Mouse (Mus musculus): ENCODE measurements at regions not wholly inside any gene's neighbourhood (a gene's known extent, or its start where the extent isn't known, plus 50 kb on each side); places are given as distances from the start of the nearest gene placed in this dataset.

DNA sequence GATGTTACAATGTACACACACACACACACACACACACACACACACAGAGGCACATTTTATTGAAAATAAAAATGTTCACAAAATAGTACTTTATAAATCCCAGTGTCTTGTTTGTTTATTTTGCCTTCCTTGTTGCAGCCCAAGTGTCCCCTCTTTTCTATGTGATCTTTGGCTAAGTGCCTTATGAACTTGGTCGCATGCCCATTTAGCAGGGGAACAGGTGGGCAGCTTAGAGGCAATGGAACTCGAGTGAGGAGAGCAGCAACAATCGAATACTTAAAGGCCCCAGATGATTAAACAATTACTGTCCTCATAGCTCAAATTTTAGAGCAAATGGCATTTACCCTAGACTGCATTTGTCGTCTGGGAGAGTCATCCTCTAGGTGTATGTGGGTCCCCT is 631.1 kb upstream of the Cdh5 start:
- H3K27me3 ChIP-seq (ENCODE audit: control insufficient read depth, insufficient read depth, low read length) = no peaks in the 10 kb centered on the region
- H3K4me3 ChIP-seq (replicated peaks; ENCODE audit: low read length) = no peak overlapping the region
- no peaks in the 10 kb centered on the region for H3K9me3 ChIP-seq (ENCODE audit: control insufficient read depth, low read length)
- no peaks in the 10 kb centered on the region for H3K4me1 ChIP-seq (replicated peaks; ENCODE audit: control insufficient read depth, insufficient read depth, low read length)
- no peak overlapping the region for H3K27ac ChIP-seq
- H3K9ac ChIP-seq = no peak overlapping the region
- no peaks in the 10 kb centered on the region for H3K36me3 ChIP-seq (replicated peaks; ENCODE audit: control insufficient read depth, insufficient read depth)
- H3K4me2 ChIP-seq (replicated peaks) = no peak overlapping the region
- ATAC-seq (ENCODE audit: low FRiP score) (no peak), DNase-seq (ENCODE audit: low spot score) (no peak)
- 55% methylated on average over 4 of the region's 4 CpGs for WGBS

DNA sequence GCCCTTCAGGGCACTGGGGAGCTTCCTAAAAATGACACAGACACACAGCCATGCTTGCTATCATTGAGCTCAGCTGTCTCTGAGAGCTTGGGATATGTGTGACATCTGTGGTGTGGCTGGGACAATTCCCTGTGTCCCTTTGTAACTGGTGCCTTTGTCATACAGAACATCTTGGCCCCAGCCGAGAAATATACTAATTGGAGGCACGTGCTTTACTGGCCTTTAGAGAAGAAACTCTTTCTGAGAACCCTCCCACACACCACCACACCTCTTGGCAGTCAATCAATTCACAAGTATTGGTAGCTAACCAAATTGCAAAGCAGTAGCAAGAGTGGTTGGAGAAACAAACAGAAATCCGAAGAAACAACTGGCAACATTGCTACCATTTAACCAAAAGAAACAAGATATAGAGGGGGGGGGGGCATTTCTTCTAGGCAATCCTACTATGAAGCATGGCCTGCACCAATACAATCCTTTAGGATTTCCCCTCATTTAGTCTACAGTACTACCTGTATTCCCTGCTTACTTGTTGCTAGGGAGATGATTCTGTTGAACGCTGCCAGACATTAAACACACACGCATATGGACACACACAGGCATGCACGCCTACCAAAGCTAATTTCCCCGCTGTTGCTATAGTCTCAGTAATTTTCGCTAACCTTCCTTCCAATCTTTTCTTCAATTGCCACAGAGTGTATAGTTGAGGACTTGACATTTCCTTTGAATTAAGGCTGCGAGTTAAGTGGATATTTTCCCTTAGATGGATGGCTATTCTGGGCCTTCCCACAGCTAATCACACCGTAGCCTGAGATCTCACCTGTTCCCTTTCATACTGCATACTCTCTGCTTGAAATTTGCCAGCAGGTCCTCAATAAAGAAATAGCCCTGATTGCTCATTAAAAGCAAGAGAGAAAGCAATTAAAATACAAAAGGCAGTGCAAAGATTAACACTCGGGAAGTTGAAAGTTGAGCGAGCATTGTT is 625.3 kb upstream of the Cdh5 start:
- 64% methylated on average over 12 of the region's 12 CpGs for WGBS
- Histone ChIP-seq H3K4me2 (replicated peaks) (no peak overlapping the region), H3K9me3 (ENCODE audit: control insufficient read depth, low read length) (no peaks in the 10 kb centered on the region), H3K27ac (no peak overlapping the region), H3K4me3 (replicated peaks; ENCODE audit: low read length) (no peak overlapping the region), H3K27me3 (ENCODE audit: control insufficient read depth, insufficient read depth, low read length) (no peaks in the 10 kb centered on the region), H3K4me1 (replicated peaks; ENCODE audit: control insufficient read depth, insufficient read depth, low read length) (no peaks in the 10 kb centered on the region), H3K9ac (no peak overlapping the region), H3K36me3 (replicated peaks; ENCODE audit: control insufficient read depth, insufficient read depth) (no peaks in the 10 kb centered on the region)
- DNase-seq (ENCODE audit: low spot score) (no peak), ATAC-seq (ENCODE audit: low FRiP score) (no peak)

DNA sequence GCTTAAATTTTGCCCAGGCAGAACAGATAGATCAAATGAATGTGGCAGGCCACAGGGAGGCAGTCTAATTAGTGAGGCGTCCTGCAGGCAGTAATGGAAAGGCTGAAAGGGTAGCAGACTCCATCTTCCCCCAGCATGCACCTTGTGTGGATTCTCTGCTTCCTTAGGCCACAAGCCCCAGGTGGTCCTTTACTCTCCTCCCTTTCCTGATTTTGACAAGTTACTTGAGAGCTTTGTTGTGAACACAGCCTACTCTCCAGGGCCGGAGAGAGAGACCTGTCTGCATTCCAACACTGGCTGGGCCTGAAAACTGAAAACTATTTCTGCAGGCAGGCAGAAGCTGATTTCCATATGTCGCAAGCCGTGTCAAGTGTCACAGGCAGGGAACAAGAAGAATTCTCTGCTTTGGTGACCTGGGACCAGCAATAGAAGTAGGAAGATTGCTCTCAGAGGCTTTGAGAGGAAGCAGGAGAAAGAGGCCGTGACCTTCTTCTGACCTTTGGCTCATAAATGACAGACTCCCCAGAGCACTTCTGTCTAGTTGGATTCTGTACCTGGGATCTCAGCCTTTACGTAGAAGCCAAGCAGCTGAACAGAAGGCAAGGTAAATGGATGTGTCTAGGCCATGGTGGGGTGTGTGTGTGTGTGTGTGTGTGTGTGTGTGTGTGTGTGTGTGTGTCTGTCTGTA is 619.2 kb upstream of the Cdh5 start:
- no peak for ATAC-seq (ENCODE audit: low FRiP score)

DNA sequence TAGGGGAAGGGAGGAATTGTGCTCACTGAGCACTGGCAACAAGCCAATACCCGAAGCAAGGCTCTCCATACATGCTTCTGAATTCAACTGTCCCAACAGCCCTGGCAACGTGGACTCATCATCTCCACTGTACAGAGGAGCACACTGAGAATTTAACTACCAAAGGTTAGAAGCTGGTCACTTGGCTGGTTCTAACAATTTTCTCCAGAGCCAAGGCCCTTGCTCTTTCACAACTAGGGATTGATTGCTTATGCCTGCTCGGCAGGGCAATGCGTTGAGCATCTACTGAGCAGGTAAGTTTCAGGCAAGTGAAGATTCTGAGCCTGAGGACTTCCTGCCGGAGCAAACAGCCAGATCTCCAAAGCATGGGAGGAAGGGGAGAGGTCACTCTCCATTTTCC is 616.0 kb upstream of the Cdh5 start:
- Histone ChIP-seq H3K4me3 (replicated peaks; ENCODE audit: low read length) (no peak overlapping the region), H3K27ac (no peak overlapping the region), H3K9ac (no peak overlapping the region), H3K9me3 (ENCODE audit: control insufficient read depth, low read length) (no peaks in the 10 kb centered on the region), H3K27me3 (ENCODE audit: control insufficient read depth, insufficient read depth, low read length) (no peaks in the 10 kb centered on the region), H3K36me3 (replicated peaks; ENCODE audit: control insufficient read depth, insufficient read depth) (no peaks in the 10 kb centered on the region), H3K4me1 (replicated peaks; ENCODE audit: control insufficient read depth, insufficient read depth, low read length) (no peaks in the 10 kb centered on the region; the same call in 1 of the 2 replicates), H3K4me2 (replicated peaks) (no peak overlapping the region)
- ATAC-seq (ENCODE audit: low FRiP score) (no peak), DNase-seq (ENCODE audit: low spot score) (no peak)
- 87% methylated on average over 5 of the region's 5 CpGs for WGBS

More for the DNA sequence above, 619.2 kb upstream of the Cdh5 start:
- Histone ChIP-seq H3K4me2 (replicated peaks) (no peak overlapping the region), H3K4me1 (replicated peaks; ENCODE audit: control insufficient read depth, insufficient read depth, low read length) (no peaks in the 10 kb centered on the region; the same call in 1 of the 2 replicates), H3K9ac (no peak overlapping the region), H3K36me3 (replicated peaks; ENCODE audit: control insufficient read depth, insufficient read depth) (no peaks in the 10 kb centered on the region), H3K27ac (no peak overlapping the region), H3K27me3 (ENCODE audit: control insufficient read depth, insufficient read depth, low read length) (no peaks in the 10 kb centered on the region), H3K4me3 (replicated peaks; ENCODE audit: low read length) (no peak overlapping the region), H3K9me3 (ENCODE audit: control insufficient read depth, low read length) (no peaks in the 10 kb centered on the region)
- WGBS = 19% methylated on average over 6 of the region's 6 CpGs
- DNase-seq (ENCODE audit: low spot score) = no peak

DNA sequence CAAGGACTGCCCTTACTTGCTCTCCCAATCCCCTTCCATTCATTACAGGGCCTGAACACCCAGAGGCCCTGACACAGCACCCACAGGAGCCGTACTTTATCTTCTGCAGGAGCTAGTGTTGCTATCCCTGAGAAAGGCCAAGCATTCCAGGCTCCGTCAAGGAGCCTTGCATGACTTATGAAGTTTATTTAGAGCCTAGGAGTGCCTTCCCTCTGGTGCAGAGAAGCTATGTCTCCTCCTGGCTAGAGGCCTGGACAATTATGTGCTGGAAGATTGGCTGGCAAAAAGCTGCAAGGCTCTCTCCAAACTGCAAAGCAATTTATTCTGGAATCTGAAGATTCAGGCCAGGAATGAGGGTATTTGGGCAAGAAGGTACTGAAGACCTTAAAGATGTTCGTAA is 612.0 kb upstream of the Cdh5 start:
- Histone ChIP-seq H3K36me3 (replicated peaks; ENCODE audit: control insufficient read depth, insufficient read depth) (no peaks in the 10 kb centered on the region), H3K4me1 (replicated peaks; ENCODE audit: control insufficient read depth, insufficient read depth, low read length) (no peaks in the 10 kb centered on the region), H3K9ac (no peak overlapping the region), H3K9me3 (ENCODE audit: control insufficient read depth, low read length) (no peaks in the 10 kb centered on the region), H3K4me3 (replicated peaks; ENCODE audit: low read length) (no peak overlapping the region), H3K27me3 (ENCODE audit: control insufficient read depth, insufficient read depth, low read length) (no peaks in the 10 kb centered on the region), H3K27ac (no peak overlapping the region), H3K4me2 (replicated peaks) (no peak overlapping the region)
- ATAC-seq (ENCODE audit: low FRiP score) (no peak), DNase-seq (ENCODE audit: low spot score) (no peak)
- 87% methylated on average over 3 of the region's 3 CpGs for WGBS

DNA sequence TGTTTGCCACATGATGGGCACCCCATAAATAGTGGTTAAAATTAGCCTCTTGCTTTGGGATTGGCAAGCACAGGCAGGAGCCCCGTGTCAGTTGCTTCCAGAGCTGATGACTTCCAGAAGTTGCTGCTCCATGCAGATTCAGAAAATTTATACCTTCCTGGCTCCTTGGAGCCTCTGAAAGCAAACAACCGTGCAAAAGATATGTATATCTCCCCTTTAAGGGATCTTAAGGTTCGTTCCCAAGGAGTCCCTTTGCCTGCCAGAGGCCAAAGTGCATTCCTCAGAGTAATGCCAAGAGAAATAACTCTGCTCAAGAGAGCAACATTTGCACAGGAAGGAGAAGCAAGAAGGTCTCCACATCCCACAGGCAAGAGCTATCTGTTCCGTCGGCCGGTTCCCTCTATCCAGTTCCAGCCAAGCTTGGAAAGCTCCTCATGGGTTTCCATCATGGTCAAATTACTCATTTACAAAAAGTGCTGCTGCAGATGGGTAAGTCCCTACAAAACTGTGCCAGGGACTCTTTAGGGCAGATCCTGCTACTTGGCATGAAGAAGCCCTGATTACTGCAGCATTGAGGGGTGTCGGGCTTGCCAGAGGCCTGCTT is 608.4 kb upstream of the Cdh5 start:
- no peak for ATAC-seq (ENCODE audit: low FRiP score)
- H3K27ac ChIP-seq = no peak overlapping the region
- WGBS = 91% methylated on average over 7 of the region's 7 CpGs

DNA sequence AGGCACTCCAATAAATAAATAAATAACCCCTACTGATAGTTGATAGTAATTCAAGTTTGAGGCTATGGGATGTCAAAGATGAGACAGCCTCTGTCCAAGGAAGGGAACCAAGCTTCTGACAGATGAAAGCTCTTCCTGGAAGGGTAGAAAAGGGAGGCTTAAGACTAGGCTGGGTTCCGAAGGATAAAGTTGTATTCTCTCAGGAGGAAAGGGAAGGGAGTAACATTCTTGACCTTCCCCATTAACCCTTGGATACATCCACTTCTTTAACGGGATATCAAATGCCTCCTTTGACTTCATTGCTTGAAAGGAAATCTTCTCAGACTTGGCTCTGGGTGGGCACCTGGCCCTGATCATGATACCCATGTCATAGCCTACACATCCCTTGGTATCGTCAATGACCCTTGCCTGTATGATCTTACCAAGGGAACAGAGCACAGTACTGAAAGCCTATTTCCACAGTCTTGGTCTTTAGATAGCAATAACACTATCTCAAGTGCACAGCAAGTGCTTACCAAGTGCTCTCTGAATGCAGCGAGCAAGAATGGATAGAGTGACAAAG is 607.4 kb upstream of the Cdh5 start:
- H3K36me3 ChIP-seq (replicated peaks; ENCODE audit: control insufficient read depth, insufficient read depth) = no peaks in the 10 kb centered on the region
- H3K4me3 ChIP-seq (replicated peaks; ENCODE audit: low read length) = no peak overlapping the region
- no peak overlapping the region for H3K4me2 ChIP-seq (replicated peaks)
- WGBS = 93% methylated on average over 4 of the region's 4 CpGs
- no peak for ATAC-seq (ENCODE audit: low FRiP score)
- H3K27ac ChIP-seq = no peak overlapping the region
- no peak for DNase-seq (ENCODE audit: low spot score)
- H3K27me3 ChIP-seq (ENCODE audit: control insufficient read depth, insufficient read depth, low read length) = no peaks in the 10 kb centered on the region
- no peaks in the 10 kb centered on the region for H3K9me3 ChIP-seq (ENCODE audit: control insufficient read depth, low read length)
- H3K4me1 ChIP-seq (replicated peaks; ENCODE audit: control insufficient read depth, insufficient read depth, low read length) = no peaks in the 10 kb centered on the region
- no peak overlapping the region for H3K9ac ChIP-seq

More for the DNA sequence above, 608.4 kb upstream of the Cdh5 start:
- Histone ChIP-seq H3K4me2 (replicated peaks) (no peak overlapping the region), H3K4me1 (replicated peaks; ENCODE audit: control insufficient read depth, insufficient read depth, low read length) (no peaks in the 10 kb centered on the region), H3K9me3 (ENCODE audit: control insufficient read depth, low read length) (no peaks in the 10 kb centered on the region), H3K4me3 (replicated peaks; ENCODE audit: low read length) (no peak overlapping the region), H3K27me3 (ENCODE audit: control insufficient read depth, insufficient read depth, low read length) (no peaks in the 10 kb centered on the region), H3K9ac (no peak overlapping the region), H3K36me3 (replicated peaks; ENCODE audit: control insufficient read depth, insufficient read depth) (no peaks in the 10 kb centered on the region)
- no peak for DNase-seq (ENCODE audit: low spot score)

DNA sequence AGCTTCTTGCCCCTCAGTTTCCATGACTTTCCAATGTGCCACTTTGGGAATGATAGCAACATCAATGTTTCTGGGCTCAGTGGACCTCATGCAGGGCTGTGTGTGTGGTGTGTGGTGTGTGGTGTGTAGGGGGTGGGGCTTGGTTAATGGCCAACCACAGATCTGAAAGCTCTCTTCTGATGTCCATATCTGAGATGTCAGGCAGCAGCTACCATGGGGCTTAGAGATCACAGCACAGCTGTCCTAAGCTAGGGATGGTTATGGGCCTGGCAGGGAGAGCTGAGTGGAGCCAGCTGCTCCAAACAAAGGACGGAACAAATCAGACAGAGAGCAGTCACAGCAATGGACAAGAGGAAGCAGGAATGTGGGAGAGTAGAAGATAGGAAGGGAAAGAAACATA is 606.8 kb upstream of the Cdh5 start:
- ATAC-seq (ENCODE audit: low FRiP score) = no peak
- DNase-seq (ENCODE audit: low spot score) = no peak
- 91% methylated on average over 1 of the region's 1 CpGs for WGBS

DNA sequence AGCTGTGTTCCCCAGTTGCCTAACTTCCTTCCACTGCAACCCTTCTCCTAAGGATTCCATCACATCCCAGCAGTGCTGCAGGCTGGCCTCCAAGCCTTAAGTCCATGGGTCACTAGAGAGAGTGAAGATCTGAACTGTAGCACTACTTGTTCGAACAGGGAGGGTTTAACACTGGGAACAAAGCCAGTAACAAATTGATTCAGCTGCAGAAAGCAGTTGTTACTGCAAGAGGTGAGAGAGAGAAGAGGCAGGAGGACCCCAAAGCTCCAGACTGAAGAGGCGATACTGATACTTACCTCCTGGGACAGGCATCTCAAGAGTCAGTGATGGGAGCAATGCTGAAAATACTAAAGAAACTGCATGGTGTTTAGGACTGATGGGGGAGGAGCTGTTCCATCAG is 600.1 kb upstream of the Cdh5 start:
- Histone ChIP-seq H3K27me3 (ENCODE audit: control insufficient read depth, insufficient read depth, low read length) (no peaks in the 10 kb centered on the region), H3K27ac (no peak overlapping the region), H3K9me3 (ENCODE audit: control insufficient read depth, low read length) (no peaks in the 10 kb centered on the region), H3K9ac (no peak overlapping the region), H3K4me2 (replicated peaks) (no peak overlapping the region), H3K4me3 (replicated peaks; ENCODE audit: low read length) (no peak overlapping the region), H3K36me3 (replicated peaks; ENCODE audit: control insufficient read depth, insufficient read depth) (no peaks in the 10 kb centered on the region), H3K4me1 (replicated peaks; ENCODE audit: control insufficient read depth, insufficient read depth, low read length) (no peaks in the 10 kb centered on the region)
- no peak for ATAC-seq (ENCODE audit: low FRiP score)
- no peak for DNase-seq (ENCODE audit: low spot score)
- 74% methylated on average over 2 of the region's 2 CpGs for WGBS

More for the DNA sequence above, 606.8 kb upstream of the Cdh5 start:
- no peak overlapping the region for H3K9ac ChIP-seq
- no peaks in the 10 kb centered on the region for H3K9me3 ChIP-seq (ENCODE audit: control insufficient read depth, low read length)
- no peak overlapping the region for H3K4me3 ChIP-seq (replicated peaks; ENCODE audit: low read length)
- no peak overlapping the region for H3K4me2 ChIP-seq (replicated peaks)
- H3K4me1 ChIP-seq (replicated peaks; ENCODE audit: control insufficient read depth, insufficient read depth, low read length) = no peaks in the 10 kb centered on the region
- H3K36me3 ChIP-seq (replicated peaks; ENCODE audit: control insufficient read depth, insufficient read depth) = no peaks in the 10 kb centered on the region
- no peaks in the 10 kb centered on the region for H3K27me3 ChIP-seq (ENCODE audit: control insufficient read depth, insufficient read depth, low read length)
- no peak overlapping the region for H3K27ac ChIP-seq

Measured in hindbrain, embryonic 14.5 days (tissue).